Mouse (Mus musculus) left cerebral cortex, postnatal 25 days (tissue): ENCODE results near the gene Olfr384. TPM values are rescaled to one million over a fixed set of nuclear protein-coding genes. Genes with fewer than 3 reads are reported as not detected.
"Not testable (repeated sequence)": the region's sequence is repeated elsewhere in the genome, so short reads cannot be mapped to it uniquely, and the experiment has no call there.

Source experiments
- DNase-seq, 2 experiments: peaks; one replicate each; pipeline ENCODE4 v3.0.0; 2022; ENCODE audit warnings: low spot score in 2 of 2, mixed read lengths in 1 of 2
- intact Hi-C: fragments of 180-260 bp; cut with DNase I; formaldehyde crosslinking; loops from one replicate; pipeline ENCODE4 v1.15.1; 2025
- total RNA-seq, 2 experiments: library from RNA; stranded (reverse); gene quantifications; 2 replicates each; pipeline ENCODE4 v1.2.3; 2021

Olfr384 gene
- not detected for total RNA-seq

- no peak for DNase-seq
- intact Hi-C loops: no loop called here
Measured at GRCm38 (mm10) chr11:73598294-73598693, at the start of gene Olfr384. TSS of gene Olfr384 (plus strand) at chr11:73598594.

GRCm38 (mm10) chr11:73579871-73580270 is 18.5 kb upstream of the Olfr384 start:
- DNase-seq: no peak
- intact Hi-C loops: no loop called here

- DNase-seq, intact Hi-C loops: not testable (repeated sequence)
Measured at GRCm38 (mm10) chr11:73583188-73583587, 15.2 kb upstream of the Olfr384 start.

- intact Hi-C loops: no loop called here
- DNase-seq: no peak
Measured at GRCm38 (mm10) chr11:73592908-73593307, 5.5 kb upstream of the Olfr384 start, which contains the start of gene Olfr385. TSS of gene Olfr385 (minus strand) at chr11:73593008.

Other genes starting within 250 kb of the Olfr384 start
- not detected for gene Olfr20, start 247.8 kb upstream of the Olfr384 start, total RNA-seq
- gene Olfr376, start 227.3 kb upstream of the Olfr384 start, total RNA-seq: not detected
- gene Olfr1, start 199.0 kb upstream of the Olfr384 start, total RNA-seq: not detected
- gene Olfr378, start 170.1 kb upstream of the Olfr384 start, total RNA-seq: not detected
- not detected for gene Olfr380, start 141.1 kb upstream of the Olfr384 start, total RNA-seq
- not detected for gene Olfr381, start 107.0 kb upstream of the Olfr384 start, total RNA-seq
- gene Olfr382, start 81.4 kb upstream of the Olfr384 start, total RNA-seq: not detected
- gene Olfr385, start 5.6 kb upstream of the Olfr384 start, total RNA-seq: not detected
- not detected for gene Zfp735, start 90.2 kb downstream of the Olfr384 start, total RNA-seq
- not detected for gene Olfr389, start 182.1 kb downstream of the Olfr384 start, total RNA-seq
- not detected for gene Olfr390, start 184.4 kb downstream of the Olfr384 start, total RNA-seq
- not detected for gene Olfr391-ps, start 204.5 kb downstream of the Olfr384 start, total RNA-seq
- gene Olfr392, start 218.5 kb downstream of the Olfr384 start, total RNA-seq: not detected